Comparison of ENCODE assay signal across 9 mouse cellular contexts in genomic region chr12:77531294-77531693, GRCm38 (mm10).
A peak's percentile ranks its signal among the peaks of the same experiment; 100 is the strongest.
DNase-seq lines count a peak whose midpoint lies in the region; ATAC-seq and TF ChIP-seq lines count a peak whose summit lies in the region.
"Had no signal": no experiment of that assay in that cellular context is flagged by ENCODE, and none has a peak within 500 bp of the region (broad histone marks: within the 10 kb centered on the region; RNA-seq: fewer than 3 reads in every experiment).

No protein-coding gene starts in this region.

- no peak for TF ChIP-seq POLR2A in ES-Bruce4 (IDR thresholded peaks at IDR 0.05; ENCODE audit: insufficient read depth, low read length)

- no peak for ATAC-seq in intestine, postnatal 0 days
- ATAC-seq in intestine, embryonic 15.5 days: no peak
- no peak for ATAC-seq in lung, embryonic 14.5 days (ENCODE audit: insufficient read depth)

- TF ChIP-seq EP300 in ES-Bruce4 (IDR thresholded peaks at IDR 0.05; ENCODE audit: insufficient read depth, low read depth, low read length): no peak

- WGBS in intestine, postnatal 0 days: 77% methylated on average over 5 of the region's 5 CpGs
- 75% methylated on average over 5 of the region's 5 CpGs for WGBS in intestine, embryonic 15.5 days
- WGBS in lung, embryonic 14.5 days: 77% methylated on average over 5 of the region's 5 CpGs
- 82% methylated on average over 5 of the region's 5 CpGs for WGBS in embryonic facial prominence, embryonic 10.5 days

- no peak overlapping the region for H3K27ac ChIP-seq in intestine, postnatal 0 days (ENCODE audit: low read depth, low read length)
- no peak overlapping the region for H3K27ac ChIP-seq in intestine, embryonic 15.5 days
- no peak overlapping the region for H3K27ac ChIP-seq in ES-Bruce4 (ENCODE audit: insufficient read depth, low read length)
- H3K27ac ChIP-seq in lung, embryonic 14.5 days (ENCODE audit: low read depth): no peak overlapping the region
- no peak overlapping the region for H3K27ac ChIP-seq in embryonic facial prominence, embryonic 10.5 days (replicated peaks)

- peak; percentile 6 for DNase-seq in c-Kit-positive CD71-positive TER-119-positive erythroid progenitor cells, embryonic 14.5 days (ENCODE audit: low spot score)
- peak; percentile 18 for DNase-seq in lung, embryonic 14.5 days
- DNase-seq in thymus, postnatal 14 days: peak; percentile 84
- no peak for DNase-seq in embryonic facial prominence, embryonic 10.5 days (ENCODE audit: low spot score)
- DNase-seq in neural tube, embryonic 10.5 days (ENCODE audit: extremely low spot score, low spot score): no peak

- no peak overlapping the region for H3K4me3 ChIP-seq in intestine, postnatal 0 days (ENCODE audit: low read depth, low read length)
- no peak overlapping the region for H3K4me3 ChIP-seq in intestine, embryonic 15.5 days (replicated peaks)
- no peak overlapping the region for H3K4me3 ChIP-seq in ES-Bruce4 (ENCODE audit: low read depth, low read length)
- H3K4me3 ChIP-seq in lung, embryonic 14.5 days (ENCODE audit: low read depth, low read length): no peak overlapping the region
- H3K4me3 ChIP-seq in embryonic facial prominence, embryonic 10.5 days: no peak overlapping the region
- H3K4me3 ChIP-seq: myocyte had no signal

- no peak overlapping the region for H3K4me2 ChIP-seq in intestine, postnatal 0 days (replicated peaks; ENCODE audit: low read depth)
- H3K4me2 ChIP-seq in intestine, embryonic 15.5 days (replicated peaks): no peak overlapping the region
- no peak overlapping the region for H3K4me2 ChIP-seq in lung, embryonic 14.5 days

- H3K4me1 ChIP-seq in intestine, postnatal 0 days (replicated peaks; ENCODE audit: control insufficient read depth, insufficient read depth, low read length): no peaks in the 10 kb centered on the region
- no peaks in the 10 kb centered on the region for H3K4me1 ChIP-seq in intestine, embryonic 15.5 days (replicated peaks)
- no peaks in the 10 kb centered on the region for H3K4me1 ChIP-seq in ES-Bruce4 (ENCODE audit: control insufficient read depth, insufficient read depth, low read length)
- H3K4me1 ChIP-seq in lung, embryonic 14.5 days (ENCODE audit: insufficient read depth): no peaks in the 10 kb centered on the region
- H3K4me1 ChIP-seq in embryonic facial prominence, embryonic 10.5 days: peaks cover 3% of the 10 kb centered on the region; the same call in 1 of the 2 replicates

- no peaks in the 10 kb centered on the region for H3K9me3 ChIP-seq in intestine, postnatal 0 days (ENCODE audit: control insufficient read depth)
- H3K9me3 ChIP-seq in intestine, embryonic 15.5 days: no peaks in the 10 kb centered on the region
- H3K9me3 ChIP-seq in ES-Bruce4 (replicated peaks; ENCODE audit: control insufficient read depth, insufficient read depth, low read length, poor library complexity, severe bottlenecking): no peaks in the 10 kb centered on the region
- no peaks in the 10 kb centered on the region for H3K9me3 ChIP-seq in lung, embryonic 14.5 days (ENCODE audit: low read depth, low read length)
- H3K9me3 ChIP-seq in embryonic facial prominence, embryonic 10.5 days: no peaks in the 10 kb centered on the region

- H3K9ac ChIP-seq in intestine, postnatal 0 days (ENCODE audit: low read depth, low read length): no peak overlapping the region
- no peak overlapping the region for H3K9ac ChIP-seq in intestine, embryonic 15.5 days
- no peak overlapping the region for H3K9ac ChIP-seq in ES-Bruce4 (ENCODE audit: low read depth, poor library complexity, severe bottlenecking)
- no peak overlapping the region for H3K9ac ChIP-seq in lung, embryonic 14.5 days

- H3K36me3 ChIP-seq in intestine, postnatal 0 days (ENCODE audit: control insufficient read depth, insufficient read depth): no peaks in the 10 kb centered on the region
- no peaks in the 10 kb centered on the region for H3K36me3 ChIP-seq in intestine, embryonic 15.5 days
- H3K36me3 ChIP-seq in ES-Bruce4 (ENCODE audit: control insufficient read depth, insufficient read depth, low read length, poor library complexity, severe bottlenecking): no peaks in the 10 kb centered on the region
- no peaks in the 10 kb centered on the region for H3K36me3 ChIP-seq in lung, embryonic 14.5 days (ENCODE audit: insufficient read depth)
- no peaks in the 10 kb centered on the region for H3K36me3 ChIP-seq in embryonic facial prominence, embryonic 10.5 days (replicated peaks)

- peak; percentile 71 for TF ChIP-seq CTCF in intestine, postnatal 0 days (IDR thresholded peaks at IDR 0.05; ENCODE audit: low read depth)
- TF ChIP-seq CTCF in ES-Bruce4 (IDR thresholded peaks at IDR 0.05; ENCODE audit: low read depth, low read length): peak; percentile 41
- TF ChIP-seq CTCF in lung, embryonic 14.5 days (IDR thresholded peaks at IDR 0.05; ENCODE audit: low read depth): peak; percentile 53

- no peaks in the 10 kb centered on the region for H3K27me3 ChIP-seq in intestine, postnatal 0 days (replicated peaks; ENCODE audit: control insufficient read depth, insufficient read depth, low read length)
- no peaks in the 10 kb centered on the region for H3K27me3 ChIP-seq in intestine, embryonic 15.5 days (replicated peaks)
- no peaks in the 10 kb centered on the region for H3K27me3 ChIP-seq in ES-Bruce4 (ENCODE audit: control insufficient read depth, insufficient read depth, low read length, poor library complexity, severe bottlenecking)
- H3K27me3 ChIP-seq in lung, embryonic 14.5 days (ENCODE audit: insufficient read depth, low read length): no peaks in the 10 kb centered on the region
- H3K27me3 ChIP-seq in embryonic facial prominence, embryonic 10.5 days (replicated peaks; ENCODE audit: low read depth, poor library complexity, severe bottlenecking): no peaks in the 10 kb centered on the region

Comparison
In these comparisons a context has a peak if more than half of its experiments do, and no peak if none do; other contexts are left out.
1. DNase-seq: peak in c-Kit-positive CD71-positive TER-119-positive erythroid progenitor cells, embryonic 14.5 days (single experiment), lung, embryonic 14.5 days (single experiment) and thymus, postnatal 14 days (single experiment); none in embryonic facial prominence, embryonic 10.5 days (single experiment) and neural tube, embryonic 10.5 days (single experiment).
2. Peak in every context shown above with its lines, with median percentiles within 50 percentile points of each other: CTCF ChIP-seq.